Mouse (Mus musculus) lung, embryonic 14.5 days (tissue): Measurements from ENCODE around the gene Tmod3. TPM values are rescaled to one million over a fixed set of nuclear protein-coding genes. Genes with fewer than 3 reads are reported as not detected.

Experiments
- ATAC-seq: fragments of 200-750 bp; cut with Nextera tagmentation; 2 replicates; pipeline ENCODE4 v1.8.0; 2017; ENCODE audit warnings: mild to moderate bottlenecking, moderate TSS enrichment, moderate library complexity; ENCODE audit not compliant: insufficient read depth
- DNase-seq: peaks from one replicate; pipeline ENCODE4 v3.0.0-alpha.2; 2015
- H3K27ac ChIP-seq: fragments of 300-500 bp; sonication (generic); 2 replicates; pipeline ENCODE4 v1.5.1; 2014; ENCODE audit warnings: low read depth, mild to moderate bottlenecking, moderate library complexity
- H3K27me3 ChIP-seq: fragments of 300-500 bp; sonication (generic); 2 replicates; pipeline ENCODE4 v1.6.1; 2014; ENCODE audit warnings: low read length, control low read depth; ENCODE audit not compliant: insufficient read depth
- H3K36me3 ChIP-seq: fragments of 300-500 bp; sonication (generic); 2 replicates; pipeline ENCODE4 v1.6.1; 2014; ENCODE audit warnings: control low read depth; ENCODE audit not compliant: insufficient read depth
- H3K4me1 ChIP-seq: fragments of 300-500 bp; sonication (generic); 2 replicates; pipeline ENCODE4 v1.6.1; 2014; ENCODE audit warnings: antibody characterized with exemption, control low read depth; ENCODE audit not compliant: insufficient read depth
- H3K4me2 ChIP-seq: fragments of 300-500 bp; sonication (generic); 2 replicates; pipeline ENCODE4 v1.6.1; 2014; ENCODE audit warnings: mild to moderate bottlenecking
- H3K4me3 ChIP-seq: fragments of 300-500 bp; sonication (generic); 2 replicates; pipeline ENCODE4 v1.5.1; 2014; ENCODE audit warnings: low read depth, low read length
- H3K9ac ChIP-seq: fragments of 300-500 bp; sonication (generic); 2 replicates; pipeline ENCODE4 v1.6.1; 2014
- H3K9me3 ChIP-seq: fragments of 300-500 bp; sonication (generic); 2 replicates; pipeline ENCODE4 v1.6.1; 2016; ENCODE audit warnings: low read depth, low read length, control low read depth
- CTCF ChIP-seq: IDR thresholded peaks from 2 replicates; pipeline ENCODE4 v1.5.1; 2016; ENCODE audit warnings: antibody characterized with exemption, low read depth
- WGBS: fragments of 180-500 bp; shearing (Covaris S2); extraction: QIAGEN DNeasy Blood & Tissue Kit; methylation state at CpG from one replicate; pipeline ENCODE4 v1.1.7; 2014; 5-methylcytosine and 5-hydroxymethylcytosine counted together
- polyA plus RNA-seq: library from polyadenylated mRNA; unstranded; fragments of >200 nt; fragmentation: Nextera tagmentation; extraction: Ambion mirVana; gene quantifications from 2 replicates; pipeline ENCODE4 v1.2.1, GENCODE M21; 2014

The Tmod3 gene
- polyA plus RNA-seq, 1 experiment from 2014 or later = 131 TPM

DNA sequence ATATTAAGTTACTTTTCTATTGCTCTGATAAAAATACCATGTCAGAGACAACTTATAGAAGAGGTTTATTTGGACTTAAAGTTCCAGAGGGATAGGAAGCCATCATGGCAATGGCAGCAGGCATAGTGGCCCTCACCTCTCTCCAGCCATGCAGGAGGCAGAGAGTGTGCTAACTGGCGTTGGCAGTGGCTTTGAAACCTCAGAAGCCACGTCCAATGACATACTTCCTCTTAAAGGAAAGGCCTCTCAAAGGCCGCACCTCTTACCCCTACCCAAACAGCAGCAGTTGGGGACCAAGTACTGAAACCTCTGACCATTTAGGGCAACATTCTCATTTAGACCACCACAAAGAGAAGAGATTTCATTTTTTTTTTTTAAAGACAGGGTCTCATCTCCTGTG, 82.2 kb downstream of the Tmod3 start:
- WGBS = 65% methylated on average over 3 of the region's 3 CpGs
- H3K27ac ChIP-seq = no peak overlapping the region
- TF ChIP-seq CTCF = no peak
- H3K9me3 ChIP-seq = no peaks in the 10 kb centered on the region
- H3K4me1 ChIP-seq = no peaks in the 10 kb centered on the region
- H3K4me2 ChIP-seq = no peak overlapping the region
- H3K4me3 ChIP-seq = no peak overlapping the region
- DNase-seq (no peak), ATAC-seq (no peak)
- 0 out of 2 replicates have a peak, but pooled peaks cover 8% of the 10 kb centered on the region for H3K36me3 ChIP-seq
- H3K9ac ChIP-seq = no peak overlapping the region
- H3K27me3 ChIP-seq = no peaks in the 10 kb centered on the region

- peak; percentile 26; the same call in 1 of the 2 replicates for TF ChIP-seq CTCF
Measured at GRCm38 (mm10) chr9:75468297-75468696, 91.2 kb downstream of the Tmod3 start.

DNA sequence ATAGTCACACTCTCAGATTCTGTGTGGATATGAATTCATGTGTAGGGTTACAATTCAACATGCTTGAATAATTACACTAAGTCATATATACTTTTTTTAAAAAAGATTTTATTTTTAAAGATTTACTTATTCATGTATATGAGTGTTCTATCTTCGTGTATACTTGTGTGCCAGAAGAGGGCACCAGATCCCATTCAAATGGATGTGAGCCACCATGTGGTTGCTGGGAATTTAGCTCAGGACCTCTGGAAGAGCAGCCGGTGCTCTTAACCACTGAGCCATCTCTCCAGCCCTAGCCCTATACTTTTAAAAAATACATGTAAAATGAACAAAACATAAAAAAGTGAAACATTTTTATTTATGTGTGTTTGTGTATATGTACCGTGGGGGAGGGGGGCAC, 91.9 kb downstream of the Tmod3 start:
- no peak for ATAC-seq
- 93% methylated on average over 3 of the region's 3 CpGs for WGBS

More at GRCm38 (mm10) chr9:75468297-75468696, 91.2 kb downstream of the Tmod3 start:
- WGBS = 79% methylated on average over 14 of the region's 14 CpGs
- Histone ChIP-seq H3K36me3 (peaks cover 64% of the 10 kb centered on the region), H3K27me3 (no peaks in the 10 kb centered on the region), H3K4me2 (no peak overlapping the region), H3K9ac (no peak overlapping the region), H3K4me1 (no peaks in the 10 kb centered on the region), H3K9me3 (no peaks in the 10 kb centered on the region), H3K4me3 (no peak overlapping the region), H3K27ac (no peak overlapping the region)
- DNase-seq (peak; percentile 16), ATAC-seq (no peak)

DNA sequence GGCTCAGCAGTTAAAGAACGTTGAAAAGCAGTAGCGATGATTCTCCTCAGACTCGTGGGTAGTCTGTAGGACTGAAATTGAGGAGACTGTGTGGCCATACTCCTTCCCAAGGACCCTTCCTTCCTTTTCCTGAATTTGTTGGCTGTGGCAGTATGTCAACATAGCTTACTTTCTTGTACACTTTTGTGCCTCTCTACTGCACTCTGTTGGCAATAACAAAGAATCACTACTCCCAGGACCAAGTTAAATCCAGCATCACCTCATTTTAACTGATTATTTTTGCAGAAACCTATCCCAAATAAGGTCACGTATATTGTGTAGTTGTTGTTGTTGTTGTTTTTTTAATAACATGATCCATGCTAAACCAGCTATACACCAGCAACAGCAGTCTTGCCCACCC, 92.8 kb downstream of the Tmod3 start:
- ATAC-seq (no peak), DNase-seq (peak; percentile 25)
- 94% methylated on average over 4 of the region's 4 CpGs for WGBS
- Histone ChIP-seq H3K9ac (no peak overlapping the region), H3K27me3 (no peaks in the 10 kb centered on the region), H3K36me3 (peaks cover 74% of the 10 kb centered on the region), H3K4me2 (no peak overlapping the region), H3K9me3 (no peaks in the 10 kb centered on the region), H3K4me1 (no peaks in the 10 kb centered on the region), H3K4me3 (no peak overlapping the region), H3K27ac (no peak overlapping the region)
- peak; percentile 13; the same call in 1 of the 2 replicates for TF ChIP-seq CTCF

More for the DNA sequence above, 91.9 kb downstream of the Tmod3 start:
- Histone ChIP-seq H3K27me3 (no peaks in the 10 kb centered on the region), H3K9ac (no peak overlapping the region), H3K36me3 (peaks cover 69% of the 10 kb centered on the region), H3K27ac (no peak overlapping the region), H3K9me3 (no peaks in the 10 kb centered on the region), H3K4me2 (no peak overlapping the region), H3K4me3 (no peak overlapping the region), H3K4me1 (no peaks in the 10 kb centered on the region)
- TF ChIP-seq CTCF = no peak
- DNase-seq = no peak

- Histone ChIP-seq H3K9me3 (no peaks in the 10 kb centered on the region), H3K27me3 (no peaks in the 10 kb centered on the region), H3K4me1 (no peaks in the 10 kb centered on the region), H3K4me3 (no peak overlapping the region), H3K36me3 (peaks cover 75% of the 10 kb centered on the region), H3K9ac (no peak overlapping the region), H3K27ac (no peak overlapping the region), H3K4me2 (no peak overlapping the region)
- TF ChIP-seq CTCF = no peak
- no peak for DNase-seq
- ATAC-seq = no peak
- 88% methylated on average over 9 of the region's 9 CpGs for WGBS
Measured at GRCm38 (mm10) chr9:75465856-75466255, 93.6 kb downstream of the Tmod3 start.

GRCm38 (mm10) chr9:75463050-75463660, 96.3 kb downstream of the Tmod3 start:
- peaks cover 92% of the 10 kb centered on the region for H3K36me3 ChIP-seq
- WGBS = 80% methylated on average over 8 of the region's 8 CpGs
- no peak overlapping the region for H3K27ac ChIP-seq
- H3K9ac ChIP-seq = no peak overlapping the region
- no peak overlapping the region for H3K4me3 ChIP-seq
- DNase-seq (no peak), ATAC-seq (no peak)
- H3K9me3 ChIP-seq = no peaks in the 10 kb centered on the region
- H3K4me1 ChIP-seq = no peaks in the 10 kb centered on the region
- no peak for TF ChIP-seq CTCF
- H3K4me2 ChIP-seq = no peak overlapping the region
- H3K27me3 ChIP-seq = no peaks in the 10 kb centered on the region

DNA sequence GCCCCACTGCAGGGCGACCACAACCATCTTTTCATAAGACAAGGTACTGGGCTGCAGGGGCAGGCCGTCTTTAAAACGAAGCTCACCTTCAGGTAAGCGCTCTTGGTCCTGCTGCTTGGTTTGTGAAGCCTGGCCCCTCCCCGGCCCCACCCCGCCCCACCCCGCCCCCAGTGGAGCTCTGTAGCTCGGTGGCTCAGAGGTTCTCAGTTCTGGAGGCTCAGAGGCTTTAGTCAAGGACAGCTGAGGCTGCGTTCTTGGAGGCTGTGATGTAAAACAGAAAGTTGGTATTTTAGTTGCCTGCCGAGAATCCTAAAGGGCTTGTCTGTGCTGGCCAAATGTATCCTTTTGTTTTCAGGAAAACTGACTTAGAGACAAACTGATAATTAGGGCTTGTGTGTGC, 103.8 kb downstream of the Tmod3 start:
- no peak overlapping the region for H3K4me2 ChIP-seq
- H3K4me1 ChIP-seq = no peaks in the 10 kb centered on the region
- TF ChIP-seq CTCF = no peak
- no peak overlapping the region for H3K4me3 ChIP-seq
- no peaks in the 10 kb centered on the region for H3K9me3 ChIP-seq
- peaks cover 97% of the 10 kb centered on the region for H3K36me3 ChIP-seq
- H3K9ac ChIP-seq = no peak overlapping the region
- WGBS = 69% methylated on average over 10 of the region's 10 CpGs
- H3K27ac ChIP-seq = no peak overlapping the region
- H3K27me3 ChIP-seq = no peaks in the 10 kb centered on the region
- DNase-seq = no peak
- no peak for ATAC-seq
